Mouse (Mus musculus): ENCODE measurements around the gene Trpv4.

Gene Trpv4

DNA sequence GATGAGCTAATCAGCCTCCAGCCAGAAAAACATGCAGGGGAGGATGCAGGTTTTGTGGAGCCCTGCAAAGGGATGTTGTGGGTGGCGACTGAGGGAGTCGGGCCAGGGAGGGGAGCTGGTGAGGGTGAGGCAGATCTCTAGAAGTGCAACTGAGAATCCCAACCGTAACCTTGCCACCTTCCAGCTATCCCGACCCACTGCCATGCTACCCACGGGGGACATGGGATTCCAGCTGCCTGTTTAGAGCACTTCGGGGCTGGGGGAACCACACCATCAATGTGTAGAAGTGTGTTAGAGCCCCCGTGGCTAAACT lies 18.6 kb downstream of the Trpv4 start:
- in situ Hi-C loops (cut with MboI; ENCODE audit: low pct_unique_long_range_greater_than_20kb in 1 of 2, low sequenced_read_pairs in 2 of 2, unreplicated experiment in 1 of 2) = no loop called here

DNA sequence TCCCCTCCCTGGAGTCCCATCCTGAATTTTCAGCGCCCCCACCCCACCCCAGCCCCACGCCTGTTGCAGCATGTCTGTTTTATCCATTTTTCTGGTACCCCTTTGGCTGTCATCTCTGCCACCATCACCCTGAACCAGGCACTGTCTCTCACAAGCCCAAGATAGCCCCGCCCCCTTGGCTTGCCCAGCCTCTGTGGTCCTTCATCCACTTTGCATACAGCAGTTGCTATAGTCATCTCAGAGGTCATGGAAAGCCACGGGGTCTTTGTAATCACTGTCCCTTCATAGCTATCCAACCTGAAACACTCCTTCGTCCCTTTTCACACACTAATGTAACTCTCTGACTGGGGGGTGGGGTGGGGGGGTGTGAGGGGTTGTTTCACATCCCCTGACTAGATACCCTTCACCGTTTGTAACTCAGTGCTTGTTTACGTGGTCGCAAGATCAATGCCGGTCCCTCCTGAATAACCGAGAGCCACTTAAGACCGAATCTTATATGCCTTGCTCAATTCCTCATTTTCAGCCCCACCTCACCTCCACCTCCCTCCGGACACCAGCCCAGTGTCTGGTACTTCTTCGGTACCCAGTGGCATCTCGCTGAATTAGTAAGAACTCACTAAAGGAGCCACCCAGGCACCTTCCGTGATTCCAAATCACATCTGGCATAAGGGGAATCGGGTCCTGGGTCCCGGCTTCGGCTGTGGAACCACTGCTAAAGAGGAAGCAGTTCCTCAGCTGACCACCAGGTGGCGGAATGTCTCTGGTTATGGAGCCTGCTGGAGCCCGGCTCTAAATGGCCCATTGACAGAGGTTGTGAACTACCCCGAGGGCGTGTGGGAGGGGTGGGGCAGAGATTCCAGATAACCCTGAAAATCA lies 19.2 kb downstream of the Trpv4 start:
- in situ Hi-C loops (cut with MboI; ENCODE audit: low pct_unique_long_range_greater_than_20kb in 1 of 2, low sequenced_read_pairs in 2 of 2, unreplicated experiment in 1 of 2) = no loop called here

DNA sequence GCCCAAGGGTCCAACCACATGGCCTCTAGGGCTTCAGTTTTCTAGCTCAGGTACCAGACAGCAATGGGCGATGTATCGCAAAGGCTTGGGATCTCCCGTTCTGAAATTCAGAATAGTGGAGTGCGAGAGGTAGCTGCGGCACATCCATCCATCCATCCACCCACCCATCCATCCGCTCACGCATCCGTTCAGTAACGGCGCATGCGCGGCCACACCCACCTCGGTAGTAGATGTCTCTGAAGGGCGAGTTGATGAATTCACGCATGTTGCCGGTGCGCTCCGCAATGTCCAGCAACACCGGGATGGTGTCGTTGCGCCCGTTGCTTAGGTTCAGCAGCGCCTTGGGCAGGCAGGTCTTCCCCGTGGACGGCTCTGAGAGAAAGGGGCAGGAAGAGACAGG lies 22.1 kb downstream of the Trpv4 start:
- in situ Hi-C loops (cut with MboI; ENCODE audit: low pct_unique_long_range_greater_than_20kb in 1 of 2, low sequenced_read_pairs in 2 of 2, unreplicated experiment in 1 of 2) = no loop called here

DNA sequence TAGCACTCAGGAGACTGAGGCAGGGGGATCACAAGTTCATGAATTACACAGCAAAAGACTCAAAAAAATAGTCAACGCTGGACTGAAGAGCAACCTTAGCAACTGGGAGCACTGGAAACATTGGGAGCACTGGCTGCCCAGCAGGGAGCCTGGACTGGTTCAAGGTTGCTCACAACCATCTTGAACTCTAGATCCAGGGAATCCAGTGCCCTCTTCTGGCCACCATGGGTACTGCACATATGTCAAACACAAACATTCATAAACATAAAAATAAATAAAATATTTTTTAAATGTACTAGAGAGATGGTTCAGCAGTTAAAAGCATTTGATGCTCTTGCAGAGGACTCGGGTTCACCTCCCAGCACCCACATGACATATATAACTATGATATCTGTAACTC lies 26.9 kb downstream of the Trpv4 start:
- in situ Hi-C loops (cut with MboI; ENCODE audit: low pct_unique_long_range_greater_than_20kb in 1 of 2, low sequenced_read_pairs in 2 of 2, unreplicated experiment in 1 of 2) = no loop called here

DNA sequence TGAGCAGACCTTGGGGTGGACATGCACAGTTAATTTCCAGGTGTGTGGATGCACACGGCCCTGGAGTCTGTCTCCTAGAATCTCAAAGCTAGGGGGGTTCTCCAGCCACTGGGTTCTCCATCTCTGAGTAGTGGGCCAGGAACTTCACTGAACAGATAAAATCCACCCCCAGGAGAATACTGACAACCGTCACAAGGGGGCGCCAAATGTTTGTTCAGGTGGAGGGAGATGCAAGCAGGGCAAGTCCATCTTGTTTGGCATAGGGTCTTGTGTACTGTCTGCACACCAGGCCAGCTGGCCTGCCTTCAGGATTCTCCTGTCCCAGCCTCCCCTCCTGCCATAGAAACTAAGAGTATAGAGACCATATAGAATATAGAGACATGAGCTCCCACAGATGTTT lies 32.6 kb downstream of the Trpv4 start:
- in situ Hi-C loops (cut with MboI; ENCODE audit: low pct_unique_long_range_greater_than_20kb in 1 of 2, low sequenced_read_pairs in 2 of 2, unreplicated experiment in 1 of 2) = no loop called here

DNA sequence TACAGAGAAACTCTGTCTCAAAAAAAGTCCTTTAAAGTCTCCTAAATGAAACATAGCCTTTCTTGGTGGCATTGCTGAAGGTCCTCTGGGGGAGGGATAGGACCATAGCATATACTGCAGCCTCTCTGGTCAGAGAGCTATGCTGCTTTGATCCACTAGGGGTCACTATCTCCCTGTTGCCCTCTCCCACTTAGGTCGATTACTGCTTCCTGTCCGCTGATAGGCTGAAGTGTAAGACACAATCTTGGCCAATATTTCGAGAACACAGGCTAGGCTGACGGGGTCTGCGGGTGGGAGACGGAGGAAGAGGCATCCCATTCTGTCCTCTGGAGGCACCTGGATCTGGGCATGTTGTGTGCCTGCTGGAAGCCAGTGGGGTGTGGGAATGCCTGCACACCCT lies 37.9 kb downstream of the Trpv4 start:
- in situ Hi-C loops (cut with MboI; ENCODE audit: low pct_unique_long_range_greater_than_20kb in 1 of 2, low sequenced_read_pairs in 2 of 2, unreplicated experiment in 1 of 2) = no loop called here

DNA sequence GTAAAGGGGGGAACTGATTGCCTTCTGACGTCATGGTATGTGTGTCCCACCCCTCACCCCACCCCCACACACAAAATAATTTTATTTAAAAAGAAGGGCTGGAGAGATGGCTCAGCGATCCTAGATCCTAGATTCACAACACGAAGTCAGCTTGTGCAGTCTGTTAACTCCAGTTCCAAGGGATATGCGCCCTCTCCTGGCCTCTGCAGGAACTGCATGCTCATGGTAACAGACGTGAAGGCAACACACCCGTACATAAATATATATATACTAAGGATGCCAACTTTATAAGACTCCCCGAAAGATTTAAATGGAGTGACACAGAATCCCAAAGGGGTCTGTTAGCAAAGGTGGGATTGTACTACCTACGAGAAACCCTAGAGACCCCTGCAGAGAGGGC lies 39.4 kb downstream of the Trpv4 start:
- in situ Hi-C loops (cut with MboI; ENCODE audit: low pct_unique_long_range_greater_than_20kb in 1 of 2, low sequenced_read_pairs in 2 of 2, unreplicated experiment in 1 of 2) = no loop called here

DNA sequence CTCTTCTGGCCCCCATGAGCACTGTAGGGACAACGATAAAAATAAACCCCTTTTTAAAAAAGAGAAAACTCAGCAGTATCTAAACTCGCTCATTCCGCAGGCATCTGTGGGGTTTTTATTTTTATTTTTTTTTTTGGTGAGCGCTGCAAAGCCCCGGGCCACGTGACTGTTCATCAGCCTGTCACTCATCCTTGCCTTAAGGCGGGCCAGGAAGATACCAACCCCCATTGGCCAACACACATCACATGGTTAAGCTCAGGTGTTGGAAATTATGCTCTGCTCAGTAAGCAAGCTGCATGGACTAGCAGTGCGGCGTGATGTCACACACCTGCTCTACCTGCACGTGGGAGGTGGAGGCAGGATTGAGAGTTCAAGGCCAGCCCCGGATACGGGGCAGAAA lies 40.4 kb downstream of the Trpv4 start:
- in situ Hi-C loops (cut with MboI; ENCODE audit: low pct_unique_long_range_greater_than_20kb in 1 of 2, low sequenced_read_pairs in 2 of 2, unreplicated experiment in 1 of 2) = no loop called here

DNA sequence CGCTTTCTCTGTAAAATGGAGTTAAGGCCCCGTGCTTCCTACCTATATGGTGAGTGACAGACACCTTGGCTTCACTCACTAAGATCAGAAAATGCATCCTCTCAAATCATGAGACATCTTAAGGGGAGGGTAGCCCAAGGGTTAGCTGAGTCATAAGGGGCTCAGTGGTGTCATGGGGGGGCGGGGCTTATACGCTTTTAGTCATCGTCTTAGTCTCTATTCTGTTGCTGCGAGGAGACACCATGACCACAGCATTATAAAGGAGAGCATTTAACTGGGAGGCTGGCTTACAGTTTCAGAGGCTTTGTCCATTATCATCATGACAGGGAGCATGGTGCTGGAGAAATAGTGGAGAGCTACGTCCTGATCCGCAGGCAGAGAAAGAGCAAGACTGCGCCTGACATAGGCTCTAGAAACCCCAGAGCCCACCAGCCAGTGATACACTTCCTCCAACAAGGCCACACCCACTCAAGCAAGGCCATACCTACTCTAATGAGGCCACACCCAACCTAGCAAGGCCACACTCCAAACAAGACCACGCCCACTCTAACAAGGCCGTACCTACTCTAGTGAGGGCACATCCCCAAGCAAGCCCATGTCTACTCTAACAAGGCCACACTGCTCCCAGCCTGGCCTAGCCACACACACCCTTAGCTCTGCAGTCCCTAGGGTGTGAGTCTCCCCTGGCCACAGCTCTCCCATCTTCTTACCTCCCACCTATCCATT lies 41.7 kb downstream of the Trpv4 start:
- in situ Hi-C loops (cut with MboI; ENCODE audit: low pct_unique_long_range_greater_than_20kb in 1 of 2, low sequenced_read_pairs in 2 of 2, unreplicated experiment in 1 of 2) = no loop called here

DNA sequence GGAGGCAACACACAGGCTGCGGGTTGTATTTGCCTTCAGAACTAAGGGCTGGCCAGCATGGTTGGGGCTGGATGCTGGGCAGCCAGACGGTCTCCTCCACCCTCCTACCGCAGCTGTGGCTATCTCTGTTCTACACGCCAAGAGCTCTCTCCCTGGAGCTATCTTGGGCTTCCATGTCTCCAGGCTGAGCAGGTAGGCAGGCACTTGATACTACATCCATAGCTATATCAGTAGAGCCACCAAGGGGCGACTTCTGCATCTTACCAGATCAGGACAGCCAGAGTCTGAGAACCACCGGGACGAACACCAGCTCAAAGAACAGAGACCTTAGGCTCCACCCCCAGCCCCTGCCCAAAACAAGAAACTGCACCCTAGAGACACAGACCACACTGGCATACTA lies 43.4 kb downstream of the Trpv4 start:
- in situ Hi-C loops (cut with MboI; ENCODE audit: low pct_unique_long_range_greater_than_20kb in 1 of 2, low sequenced_read_pairs in 2 of 2, unreplicated experiment in 1 of 2) = no loop called here

DNA sequence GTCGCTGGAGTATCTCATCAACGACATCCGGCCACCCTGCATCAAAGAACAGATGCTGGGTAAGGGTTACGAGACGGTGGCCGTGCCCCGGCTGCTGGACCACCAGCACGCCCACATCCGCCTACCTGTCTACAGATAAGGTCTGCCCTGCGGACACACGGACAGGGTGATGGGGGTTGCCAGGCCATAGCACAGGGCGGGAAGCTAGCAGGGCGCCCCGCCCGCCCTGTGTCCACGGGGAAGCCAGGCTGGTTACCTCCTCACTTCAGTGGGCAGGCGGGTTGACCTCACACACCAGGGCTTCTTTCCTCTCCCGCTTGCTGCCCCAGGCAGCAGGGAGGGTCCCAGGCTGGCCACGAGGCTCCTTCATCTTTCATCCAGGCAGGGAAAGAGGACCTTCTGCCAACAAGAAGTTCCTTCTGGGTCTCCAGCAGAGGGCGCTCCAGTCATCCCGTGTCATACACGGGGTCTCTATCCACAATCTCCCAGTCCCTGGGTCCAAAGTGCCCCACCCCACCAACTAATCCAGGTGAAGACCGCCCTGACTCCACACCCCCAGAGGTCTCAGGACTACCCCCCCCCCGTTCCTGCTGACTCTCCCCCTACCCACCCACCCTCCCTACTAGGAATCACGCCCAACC lies 46.1 kb downstream of the Trpv4 start:
- in situ Hi-C loops (cut with MboI; ENCODE audit: low pct_unique_long_range_greater_than_20kb in 1 of 2, low sequenced_read_pairs in 2 of 2, unreplicated experiment in 1 of 2) = no loop called here

DNA sequence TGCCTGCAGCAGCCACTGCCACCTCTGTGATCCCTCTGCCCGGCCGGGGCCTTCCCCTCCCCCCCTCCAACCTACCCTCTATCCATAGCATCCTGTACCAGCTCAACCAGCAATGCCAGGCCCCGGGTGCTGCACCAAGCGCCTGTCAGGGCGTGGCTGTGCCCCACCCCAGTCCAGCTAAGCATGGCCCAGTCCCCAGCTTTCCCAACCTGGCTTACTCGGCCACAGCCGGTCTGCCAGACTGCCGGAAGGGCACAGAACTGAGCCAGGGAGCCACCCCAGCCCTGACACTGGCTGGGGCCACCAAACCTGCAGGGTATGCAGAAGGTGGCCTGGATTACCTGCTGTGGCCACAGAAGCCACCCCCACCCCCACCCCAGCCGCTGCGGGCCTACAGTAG lies 47.0 kb downstream of the Trpv4 start:
- in situ Hi-C loops (cut with MboI; ENCODE audit: low pct_unique_long_range_greater_than_20kb in 1 of 2, low sequenced_read_pairs in 2 of 2, unreplicated experiment in 1 of 2) = no loop called here

DNA sequence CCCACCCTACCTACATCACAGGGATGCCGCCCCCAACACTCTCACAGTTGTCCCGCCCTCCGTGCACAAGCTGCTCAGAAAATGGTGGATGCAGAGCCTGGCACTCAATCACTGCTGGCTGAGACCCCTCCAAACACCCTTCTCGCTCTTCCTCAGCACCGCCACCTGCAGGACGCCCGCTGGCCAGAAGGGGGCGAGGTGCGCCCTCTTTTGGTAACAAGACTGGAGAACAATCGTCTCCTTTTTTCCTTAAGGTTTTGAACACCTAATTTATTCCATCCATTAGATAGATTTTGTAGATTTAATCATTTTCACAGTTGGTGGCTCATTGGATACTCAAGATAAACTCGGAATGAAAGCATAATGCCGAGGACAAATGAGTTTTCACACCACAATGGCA lies 49.7 kb downstream of the Trpv4 start:
- in situ Hi-C loops (cut with MboI; ENCODE audit: low pct_unique_long_range_greater_than_20kb in 1 of 2, low sequenced_read_pairs in 2 of 2, unreplicated experiment in 1 of 2) = no loop called here

DNA sequence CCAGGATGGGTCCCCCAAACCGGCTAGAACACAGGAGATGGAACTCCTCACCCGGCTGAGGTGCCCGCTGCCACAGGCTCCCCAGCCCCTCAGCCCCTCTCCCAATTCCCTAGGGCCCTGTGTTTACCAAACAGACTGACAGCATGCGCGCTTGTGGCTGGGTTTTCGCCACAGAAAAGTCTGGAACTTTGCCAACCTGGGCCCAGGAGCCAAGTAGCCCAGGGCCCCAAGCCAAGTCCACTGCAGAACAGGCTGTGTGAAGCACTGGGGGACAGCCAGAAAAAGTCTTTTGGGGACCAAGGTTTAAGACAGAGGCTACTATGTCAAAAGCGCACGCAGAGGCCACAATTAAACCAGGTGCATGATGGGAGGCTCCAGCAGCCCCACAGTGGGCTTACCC lies 50.6 kb downstream of the Trpv4 start:
- in situ Hi-C loops (cut with MboI; ENCODE audit: low pct_unique_long_range_greater_than_20kb in 1 of 2, low sequenced_read_pairs in 2 of 2, unreplicated experiment in 1 of 2) = no loop called here

DNA sequence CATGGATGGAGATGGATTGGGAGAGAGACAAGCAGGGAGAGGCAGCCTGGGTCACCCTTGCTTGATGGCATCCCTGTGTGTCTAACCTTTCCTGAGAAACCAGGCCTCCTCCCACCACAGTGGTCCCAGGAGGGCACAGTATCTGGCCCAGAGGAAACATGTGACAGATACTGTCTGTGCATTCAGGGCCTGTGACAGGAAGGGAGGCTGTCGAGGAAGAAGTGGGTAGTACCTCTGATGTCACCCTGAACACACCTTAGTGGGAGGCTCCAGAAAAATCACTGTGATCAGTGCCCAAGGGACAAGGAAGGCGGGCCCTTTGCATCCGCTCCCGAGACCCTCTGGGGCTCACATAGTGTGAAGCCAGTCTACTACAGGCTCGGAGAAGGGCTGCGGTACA lies 52.2 kb downstream of the Trpv4 start:
- in situ Hi-C loops (cut with MboI; ENCODE audit: low pct_unique_long_range_greater_than_20kb in 1 of 2, low sequenced_read_pairs in 2 of 2, unreplicated experiment in 1 of 2) = no loop called here

DNA sequence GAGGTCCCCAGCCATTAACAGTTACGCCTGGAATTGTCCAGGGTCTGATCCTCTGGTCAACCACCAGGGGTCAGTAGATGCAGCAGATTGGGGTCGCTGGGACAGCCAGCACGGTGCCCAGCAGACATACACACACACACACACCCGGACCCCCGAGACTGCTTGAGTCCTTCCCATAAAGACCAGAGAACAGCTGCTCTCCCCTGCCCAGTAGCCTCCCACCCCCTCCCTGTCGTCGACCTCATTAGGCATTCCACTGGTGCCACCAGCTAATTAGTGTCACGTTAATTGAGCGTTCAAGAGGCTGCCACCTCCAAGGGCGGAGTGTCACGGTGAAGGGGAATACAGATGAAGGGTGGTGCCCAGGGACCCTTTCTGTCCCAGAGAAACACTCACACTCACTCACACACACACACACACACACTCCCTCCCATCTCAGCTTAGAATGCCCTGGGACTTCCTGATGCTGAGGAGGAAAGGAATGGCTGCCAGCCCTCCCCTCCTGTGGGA lies 53.4 kb downstream of the Trpv4 start:
- in situ Hi-C loops (cut with MboI; ENCODE audit: low pct_unique_long_range_greater_than_20kb in 1 of 2, low sequenced_read_pairs in 2 of 2, unreplicated experiment in 1 of 2) = no loop called here

DNA sequence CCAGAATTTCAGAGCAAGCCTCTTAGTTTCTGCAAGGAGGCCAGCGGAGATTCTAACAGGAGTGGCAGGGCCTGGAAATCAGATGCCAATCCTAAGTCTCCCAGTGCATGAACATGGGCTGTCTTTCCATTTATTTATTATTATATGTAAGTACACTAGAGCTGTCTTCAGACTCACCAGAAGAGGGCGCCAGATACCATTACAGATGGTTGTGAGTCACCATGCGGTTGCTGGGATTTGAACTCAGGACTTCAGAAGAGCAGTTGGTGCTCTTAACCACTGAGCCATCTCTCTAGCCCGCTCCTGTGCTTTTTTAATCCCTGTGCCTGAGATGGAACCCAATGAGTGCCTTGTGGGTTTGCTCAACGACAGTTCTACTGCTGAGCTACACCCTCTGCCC lies 54.2 kb downstream of the Trpv4 start:
- in situ Hi-C loops (cut with MboI; ENCODE audit: low pct_unique_long_range_greater_than_20kb in 1 of 2, low sequenced_read_pairs in 2 of 2, unreplicated experiment in 1 of 2) = no loop called here

DNA sequence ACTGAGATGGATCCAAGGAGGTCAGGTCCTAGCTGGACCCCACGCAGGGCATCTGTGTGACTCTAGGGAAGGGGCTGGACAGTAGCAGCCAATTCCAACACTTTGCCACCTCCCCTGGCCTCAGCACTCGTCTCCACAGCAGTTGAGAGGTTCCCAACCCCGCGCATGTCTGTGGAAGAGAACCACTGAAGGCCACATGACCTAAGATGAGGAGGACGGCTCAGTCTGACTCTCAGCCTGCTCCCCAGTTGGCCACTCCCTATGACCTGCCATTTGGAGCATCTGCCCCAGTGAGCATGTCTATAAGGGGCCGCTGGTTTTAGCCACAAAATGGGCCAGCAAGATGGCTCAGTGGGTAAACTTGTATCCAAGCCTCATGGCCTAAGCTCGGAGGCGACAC lies 56.2 kb downstream of the Trpv4 start:
- in situ Hi-C loops (cut with MboI; ENCODE audit: low pct_unique_long_range_greater_than_20kb in 1 of 2, low sequenced_read_pairs in 2 of 2, unreplicated experiment in 1 of 2) = no loop called here

DNA sequence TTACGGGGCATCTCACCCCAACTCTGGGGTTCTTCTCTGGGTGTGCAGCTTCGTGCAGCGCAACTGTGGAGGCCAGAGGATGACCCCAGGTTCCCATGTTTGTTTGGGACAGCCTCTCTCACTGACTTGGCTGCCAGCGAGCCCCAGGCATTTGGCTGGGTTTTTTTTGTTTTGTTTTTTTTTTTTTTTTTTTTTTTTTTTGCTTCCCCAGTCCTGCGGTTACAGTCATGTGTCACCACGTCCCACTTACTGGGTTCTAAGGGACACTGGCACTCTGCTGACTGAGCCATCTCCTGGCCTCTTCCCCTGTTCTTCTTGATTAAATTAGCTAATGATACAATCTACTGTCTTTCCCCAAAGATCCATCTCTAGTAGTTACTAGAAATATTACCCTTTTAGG lies 60.6 kb downstream of the Trpv4 start:
- in situ Hi-C loops (cut with MboI; ENCODE audit: low pct_unique_long_range_greater_than_20kb in 1 of 2, low sequenced_read_pairs in 2 of 2, unreplicated experiment in 1 of 2) = no loop called here

DNA sequence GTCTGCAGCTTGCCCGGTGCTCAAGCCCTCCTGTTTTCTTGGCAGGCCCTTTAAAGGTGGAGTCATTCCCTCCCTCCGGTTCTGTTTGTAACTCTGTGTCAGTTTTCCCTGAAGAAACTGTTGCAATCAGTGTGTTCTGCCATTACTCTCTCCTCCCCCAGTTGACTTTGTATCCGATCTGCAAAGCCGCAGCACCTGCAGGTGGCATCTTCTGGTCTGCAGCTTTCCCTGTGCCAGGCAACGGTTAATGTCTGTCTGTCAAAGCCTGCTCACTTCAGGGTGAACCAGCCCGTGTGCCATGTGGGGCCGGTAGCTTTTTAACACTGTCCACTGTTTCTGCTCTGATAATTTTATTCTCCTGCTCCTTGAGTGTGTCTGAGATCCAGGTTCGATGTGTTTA lies 61.0 kb downstream of the Trpv4 start:
- in situ Hi-C loops (cut with MboI; ENCODE audit: low pct_unique_long_range_greater_than_20kb in 1 of 2, low sequenced_read_pairs in 2 of 2, unreplicated experiment in 1 of 2) = no loop called here
